Mouse (Mus musculus) cerebellum, postnatal 4 days (tissue): ENCODE data around the gene Ext2.

Source experiments
- DNase-seq, 2 experiments: peaks; one replicate each; pipeline ENCODE4 v3.0.0; 2022; ENCODE audit warnings: low spot score in 2 of 2, mixed read lengths in 1 of 2

Ext2 gene

DNA sequence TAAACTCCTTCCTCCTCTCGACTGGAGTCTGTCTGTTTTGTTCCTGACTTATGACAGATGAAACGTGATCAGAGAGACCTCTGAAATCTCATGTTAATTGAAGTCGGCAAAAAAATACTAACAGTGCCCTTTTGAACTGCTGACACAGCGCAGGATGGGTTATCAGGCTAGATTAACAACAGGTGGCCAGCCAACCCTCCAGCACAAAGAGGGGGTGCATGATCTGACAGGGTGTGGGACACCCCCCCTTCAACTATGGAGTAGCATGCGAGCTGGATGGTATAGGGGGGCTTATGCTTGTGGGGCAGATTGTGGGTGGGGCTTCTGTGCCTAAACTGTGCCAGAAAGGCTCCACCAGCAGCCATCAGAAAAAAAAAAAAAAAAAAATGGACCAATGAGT lies 141.0 kb downstream of the Ext2 start:
- DNase-seq = no peak

DNA sequence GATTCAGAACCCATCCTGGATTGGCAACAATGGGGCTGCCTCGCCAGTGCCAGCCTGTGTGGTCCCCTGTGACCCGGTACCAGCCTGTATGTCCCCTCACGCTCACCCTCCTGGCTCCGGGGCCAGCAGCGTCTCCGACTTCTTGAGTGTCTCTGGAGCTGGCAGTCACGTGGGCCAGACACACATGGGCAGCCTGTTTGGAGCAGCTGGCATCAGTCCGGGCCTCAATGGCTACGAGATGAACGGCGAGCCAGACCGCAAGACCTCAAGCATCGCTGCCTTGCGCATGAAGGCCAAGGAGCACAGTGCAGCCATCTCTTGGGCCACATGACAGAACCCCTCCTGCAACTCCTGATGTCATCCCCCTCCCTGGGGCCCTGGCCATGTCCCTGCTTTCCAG lies 145.1 kb downstream of the Ext2 start:
- peak in 1 of 2 experiments; percentile 33 for DNase-seq

DNA sequence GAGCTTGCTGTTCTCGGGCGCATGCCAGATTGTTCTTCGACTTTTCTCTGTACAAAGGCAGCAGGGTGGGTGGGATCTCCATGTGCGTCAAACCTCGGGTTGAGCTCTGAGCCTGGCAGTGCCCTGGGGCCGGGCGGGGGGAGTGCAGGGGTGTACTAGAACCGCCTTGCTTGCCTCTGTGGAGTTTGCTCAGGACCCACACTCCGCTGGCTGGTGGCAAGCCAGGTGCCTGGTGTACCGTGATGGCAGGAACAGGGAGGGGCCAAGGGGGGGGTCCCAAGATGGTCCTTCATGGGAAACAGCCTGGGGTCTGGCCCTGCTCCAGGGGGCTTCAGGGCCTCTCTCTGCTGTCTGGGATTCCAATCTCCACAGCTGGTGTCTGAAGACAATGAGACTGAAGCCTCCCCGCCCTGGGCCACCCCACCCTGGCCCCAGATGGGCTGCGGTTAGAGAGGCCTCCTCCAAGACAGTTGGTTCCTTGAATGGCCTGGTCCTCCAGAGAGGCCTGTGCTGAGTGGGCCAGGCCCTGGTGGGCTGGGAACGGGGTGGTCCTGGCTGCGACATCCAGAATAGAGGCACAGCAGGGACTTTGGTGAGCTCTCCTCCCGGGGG lies 150.7 kb downstream of the Ext2 start:
- peak in 1 of 2 experiments; percentile 28 for DNase-seq

DNA sequence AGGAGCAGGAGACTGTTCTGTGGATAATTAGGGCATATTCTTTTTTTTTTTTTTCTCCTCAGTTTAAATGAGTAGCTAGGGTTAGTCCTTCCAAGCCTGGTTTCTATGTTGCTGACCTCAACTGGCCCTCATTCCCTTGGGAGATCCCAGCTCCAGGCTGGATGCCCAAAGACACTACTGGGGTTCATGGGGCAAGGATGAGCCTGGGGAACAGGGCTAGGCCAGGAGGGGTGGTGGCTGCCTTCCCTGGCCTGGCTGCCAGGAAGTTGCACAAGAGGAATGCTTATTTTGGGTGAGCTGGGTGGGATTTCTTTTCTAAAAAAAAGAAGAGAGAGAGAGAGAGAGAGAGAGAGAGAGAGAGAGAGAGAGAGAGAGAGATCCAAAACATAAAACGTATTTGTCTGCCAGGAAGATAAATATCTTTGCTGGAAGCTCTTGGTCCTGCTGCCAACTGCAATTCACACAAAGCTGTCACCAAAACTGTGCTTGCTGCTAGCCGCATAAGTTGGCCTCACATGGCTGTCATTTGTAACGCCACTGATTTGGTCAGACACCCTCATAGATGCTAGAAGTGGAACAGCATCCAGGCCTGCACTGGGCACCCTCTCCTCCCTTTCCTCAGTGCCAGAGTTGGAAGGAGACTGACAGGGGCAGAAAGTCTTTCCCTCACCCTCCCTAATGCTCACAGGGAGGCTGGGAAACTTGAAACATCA lies 156.1 kb downstream of the Ext2 start:
- no peak for DNase-seq

DNA sequence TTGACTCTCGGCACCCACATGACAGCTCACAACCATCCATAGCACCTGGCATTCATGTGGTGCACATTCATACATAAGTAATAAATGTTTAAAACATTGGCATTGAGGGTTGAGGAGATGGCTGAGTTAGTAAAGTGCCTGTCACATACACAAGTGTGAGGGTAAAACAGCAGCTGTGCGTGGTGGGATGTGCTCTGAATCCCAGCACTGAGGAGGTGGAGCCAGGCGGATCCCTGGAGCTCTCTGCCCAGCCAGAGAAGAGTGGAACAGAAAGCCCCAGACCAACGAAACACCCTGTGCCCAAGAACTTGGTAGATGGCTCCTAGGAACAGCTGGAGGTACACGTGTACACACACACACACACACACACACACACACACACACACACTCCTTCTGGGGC lies 156.9 kb downstream of the Ext2 start:
- DNase-seq = no peak

DNA sequence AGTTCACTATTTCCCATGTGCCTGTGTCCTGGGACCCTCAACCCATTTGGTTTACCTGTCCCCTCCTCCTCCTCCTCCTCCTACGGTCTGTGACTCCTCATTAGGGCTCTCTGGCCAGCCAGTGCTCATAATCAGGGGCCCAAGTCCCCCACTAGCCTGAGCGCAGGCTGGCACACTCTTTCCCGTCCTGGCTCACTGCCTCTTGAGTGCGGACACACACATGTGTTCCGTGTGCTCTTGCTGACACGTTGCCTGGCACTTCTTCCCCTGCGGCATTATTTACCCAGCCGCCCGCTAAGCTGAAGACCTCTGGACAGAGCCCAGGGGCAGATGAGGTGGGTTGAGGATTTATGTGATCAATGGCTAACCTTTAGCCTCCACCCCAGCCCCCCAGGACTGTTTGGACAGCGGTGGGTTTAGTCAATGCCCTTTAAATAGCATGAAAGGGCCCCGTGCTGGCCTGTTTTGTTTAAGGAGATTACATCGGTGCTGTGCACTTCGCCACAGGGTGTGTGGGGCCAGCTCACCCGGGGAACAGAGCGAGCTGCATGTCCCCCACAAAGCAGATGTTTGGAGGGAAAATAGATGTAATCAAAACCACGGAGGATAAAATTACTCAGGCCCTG lies 160.0 kb downstream of the Ext2 start:
- no peak for DNase-seq

DNA sequence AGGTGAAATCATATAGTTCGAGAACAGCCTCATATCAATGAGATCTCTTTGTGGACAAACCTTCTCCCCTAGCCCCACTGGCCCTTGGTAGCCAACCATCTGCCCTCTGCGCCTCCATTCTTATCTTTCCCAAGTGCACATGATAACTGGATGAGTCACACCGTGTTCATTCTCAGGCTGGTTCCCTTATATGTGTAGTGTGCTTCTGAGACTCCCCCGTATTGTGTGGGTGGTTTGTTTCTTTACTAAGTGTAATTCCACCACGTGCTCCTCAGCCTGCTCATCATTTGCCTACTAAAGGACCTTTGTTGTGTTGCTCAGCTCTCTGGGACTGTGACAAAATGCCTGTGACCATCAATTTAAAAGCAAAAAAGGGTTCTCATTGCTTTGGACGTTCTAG lies 161.3 kb downstream of the Ext2 start:
- DNase-seq = no peak

DNA sequence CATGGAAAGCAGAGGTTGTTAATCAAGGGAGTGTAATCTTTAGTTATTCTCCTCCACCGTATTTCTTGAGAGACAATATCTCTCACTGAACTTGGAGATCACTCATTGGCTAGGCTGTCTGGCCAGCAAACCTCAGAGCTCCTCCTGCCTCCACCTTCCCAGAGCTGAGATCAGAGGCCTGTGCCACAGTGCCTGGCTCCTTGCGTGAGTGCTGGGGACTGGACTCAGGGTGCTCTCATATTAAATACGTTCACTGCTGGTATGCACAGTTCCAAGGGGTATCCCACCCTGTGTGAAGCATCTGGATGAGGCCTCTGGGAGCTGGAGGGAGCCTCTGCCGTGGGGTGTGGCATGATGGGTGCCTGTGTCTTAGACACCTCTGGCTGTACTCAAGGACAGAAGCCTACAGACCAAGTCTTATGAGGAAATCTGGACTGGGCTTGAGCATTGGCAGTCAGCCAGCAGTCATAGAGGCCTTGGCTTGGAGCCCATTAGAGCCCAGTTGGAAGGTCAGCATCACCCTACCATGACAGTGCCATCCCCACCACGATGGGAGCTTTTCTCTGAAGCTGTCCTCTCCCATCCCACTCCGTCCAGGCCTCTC lies 162.6 kb downstream of the Ext2 start:
- DNase-seq = no peak

DNA sequence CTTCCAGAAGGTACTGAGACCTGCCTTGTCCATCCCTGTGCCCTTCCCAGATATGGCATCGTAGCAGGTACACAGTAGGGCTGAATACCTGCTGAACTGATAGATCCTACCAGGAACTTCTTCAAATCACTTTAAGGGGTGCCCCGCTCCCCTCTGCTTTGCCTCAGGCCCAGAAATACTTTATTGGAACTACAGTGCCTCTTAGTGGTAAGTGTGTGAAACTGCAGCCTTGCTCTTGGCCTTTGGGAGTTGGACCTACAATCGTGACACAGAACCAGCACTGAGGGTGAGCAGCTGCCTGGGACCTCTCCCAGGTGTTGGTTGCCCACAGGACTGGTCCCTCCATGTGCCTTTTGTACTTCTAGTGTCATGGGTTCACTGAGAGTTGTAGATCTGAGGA lies 163.4 kb downstream of the Ext2 start:
- no peak for DNase-seq

DNA sequence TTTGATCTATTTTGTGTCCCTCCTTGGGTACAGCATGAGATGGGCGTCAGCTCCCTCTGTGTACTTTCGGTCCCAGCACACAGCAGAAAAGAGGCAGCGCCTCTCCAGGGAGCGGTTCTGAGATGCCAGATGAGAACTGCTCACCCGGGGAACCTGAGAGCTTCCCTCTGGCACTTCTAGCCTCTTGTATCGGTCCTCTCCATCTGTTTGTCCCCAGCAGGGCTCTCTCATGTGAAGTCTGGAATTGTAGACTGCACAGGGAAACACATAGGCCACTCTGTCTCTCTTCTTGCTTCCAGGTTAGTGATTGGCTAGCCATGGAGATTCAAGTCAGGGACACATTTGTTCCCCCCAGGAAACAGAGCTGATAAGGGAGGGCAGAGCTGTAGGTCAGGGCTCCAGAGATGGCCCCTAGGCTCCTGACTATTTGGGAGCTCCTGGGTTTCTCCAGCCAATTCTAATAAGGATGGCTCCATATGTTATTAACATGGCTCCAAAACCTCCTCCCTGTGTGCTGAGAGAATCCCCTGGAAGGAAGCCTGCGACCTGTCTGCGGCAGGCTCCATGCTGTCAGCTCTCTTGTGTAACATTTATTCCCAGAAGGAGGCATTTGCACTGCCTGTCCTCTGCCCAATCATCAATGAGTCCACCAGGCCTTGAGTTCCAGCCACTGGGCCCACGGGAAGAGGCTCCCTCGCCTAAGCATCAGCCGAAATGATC lies 167.9 kb downstream of the Ext2 start:
- DNase-seq = no peak

DNA sequence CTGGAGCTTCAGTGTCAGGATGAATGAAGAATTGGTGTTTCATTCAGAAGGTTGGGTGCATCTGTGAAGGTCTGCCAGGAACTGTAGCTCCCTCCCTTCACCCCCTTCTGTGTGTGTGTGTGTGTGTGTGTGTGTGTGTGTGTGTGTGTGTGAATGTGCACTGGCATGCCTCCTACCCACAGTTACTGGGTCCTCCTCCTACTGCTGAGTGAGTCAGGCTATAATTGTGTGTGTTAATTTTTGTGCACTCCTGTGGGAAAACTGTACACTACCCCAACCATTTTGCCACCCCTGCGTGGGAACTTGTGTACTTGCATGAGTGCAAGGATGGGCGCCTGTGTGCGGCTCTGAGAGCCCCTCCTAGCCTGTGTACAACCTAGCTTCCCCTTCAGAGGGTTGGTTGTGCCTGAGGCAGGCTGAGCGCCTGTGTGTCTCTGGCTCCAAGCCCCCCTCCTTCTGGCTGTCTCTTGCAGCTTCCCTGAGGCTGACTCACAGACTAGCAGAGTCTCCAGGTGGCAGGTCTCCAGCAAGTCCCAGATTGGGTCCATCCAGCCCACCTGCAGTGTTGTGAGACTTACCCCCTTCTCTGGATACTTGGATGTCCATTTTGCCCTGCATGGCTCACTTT lies 173.0 kb downstream of the Ext2 start:
- no peak for DNase-seq

DNA sequence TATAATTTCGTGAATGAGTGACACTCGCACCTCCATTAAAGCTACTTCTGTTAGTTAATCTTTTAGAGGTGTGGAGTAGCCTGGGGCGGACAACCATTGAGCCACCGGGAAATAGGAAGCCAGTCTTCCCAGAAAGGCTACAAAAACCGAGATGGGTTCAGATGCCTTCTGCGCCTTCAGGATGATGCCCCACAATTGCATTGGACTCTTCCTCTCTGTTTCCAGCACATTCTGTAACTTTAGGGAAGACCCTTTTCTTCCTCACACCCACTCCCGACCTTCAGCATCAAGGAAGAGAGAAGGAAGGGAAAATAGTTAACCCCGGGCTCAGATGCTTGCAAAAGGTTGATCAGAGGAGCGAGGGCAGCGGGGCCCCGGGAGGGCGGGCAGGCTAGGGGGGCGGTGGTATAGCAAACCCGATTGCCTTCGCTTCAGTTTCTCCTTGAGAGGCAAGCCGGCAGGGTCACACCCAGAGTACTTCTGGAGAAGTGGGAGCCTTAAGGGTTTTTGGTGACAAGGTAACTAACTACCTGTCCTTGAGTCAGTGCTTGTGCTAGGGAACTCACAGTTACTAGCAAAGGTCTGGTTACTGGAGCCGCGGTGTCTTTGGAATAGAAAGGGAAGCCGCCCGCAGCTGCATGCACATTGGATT lies 174.3 kb downstream of the Ext2 start:
- DNase-seq = no peak

DNA sequence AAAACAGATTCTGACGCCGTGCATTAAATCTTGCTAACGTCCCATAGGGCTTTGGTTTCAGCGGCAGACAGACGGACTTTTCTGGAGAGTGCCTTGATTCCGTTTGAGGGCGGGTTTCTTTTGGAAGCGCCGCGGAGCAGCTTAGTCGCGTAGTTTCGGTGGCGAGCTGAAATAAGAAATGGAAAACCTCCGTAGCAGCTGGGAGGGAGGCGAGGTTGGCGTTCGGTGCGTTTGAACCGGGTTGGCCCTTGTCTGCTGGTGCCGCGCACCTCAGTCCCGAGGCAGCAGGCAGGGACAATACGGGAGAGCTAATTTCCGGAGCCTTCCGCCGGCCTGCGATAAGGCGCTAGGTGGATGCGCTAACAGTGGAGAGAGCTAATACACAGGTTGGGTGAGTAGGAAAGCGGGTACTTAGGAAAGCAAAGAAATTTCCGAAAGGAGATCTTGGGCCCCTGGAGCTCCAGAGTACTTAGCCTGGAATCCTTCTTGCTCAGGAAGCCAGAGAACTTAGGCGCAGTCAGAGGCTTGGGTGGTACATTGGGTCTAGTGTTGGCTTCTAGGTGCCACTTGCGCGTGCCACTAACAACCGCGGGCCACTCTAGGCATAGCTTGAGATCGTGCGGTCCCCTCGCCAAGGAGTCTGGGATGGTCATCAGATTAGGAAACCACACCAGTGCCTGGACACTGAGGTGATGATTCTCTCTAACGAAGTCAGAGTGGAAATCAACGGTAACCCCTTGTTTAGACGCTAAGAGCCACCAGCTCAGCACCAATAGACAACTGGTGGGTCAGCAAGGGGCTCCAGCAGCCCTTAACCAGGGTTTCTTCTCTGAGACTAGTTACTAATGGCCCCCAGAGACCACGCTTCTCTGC lies 175.1 kb downstream of the Ext2 start:
- no peak for DNase-seq

DNA sequence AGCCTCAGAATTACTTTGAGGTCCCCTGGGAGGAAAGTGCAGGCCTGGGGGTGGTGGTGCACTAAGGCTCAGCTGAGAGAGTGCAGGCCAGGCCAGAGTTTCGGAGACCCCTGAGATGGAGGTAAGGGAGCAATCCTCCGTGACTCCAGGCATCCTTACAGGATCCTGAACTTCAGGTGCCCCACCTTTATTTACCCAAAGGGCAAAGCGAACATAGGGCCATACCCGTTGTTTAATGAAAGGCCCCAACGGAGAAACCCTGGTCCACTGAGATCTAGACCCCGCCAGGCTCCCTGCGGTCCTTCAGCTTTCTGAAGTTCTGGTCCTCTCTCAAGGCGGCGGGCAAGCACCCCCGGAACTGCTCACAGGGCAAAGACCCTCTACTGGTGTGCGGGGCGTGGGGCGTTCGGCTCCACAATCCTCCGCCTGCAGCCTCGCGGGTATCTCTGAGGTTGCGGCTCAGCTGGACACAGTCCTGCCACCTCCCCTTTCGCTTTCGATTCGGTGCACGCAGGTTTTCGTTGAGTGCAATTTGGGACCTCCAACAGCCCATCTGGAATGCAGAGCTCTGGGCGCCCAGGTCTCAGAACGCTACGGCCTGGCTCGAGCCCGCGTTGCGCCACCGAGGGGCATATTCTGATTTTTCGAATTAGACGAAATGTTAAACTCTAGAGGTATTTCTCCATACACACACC lies 176.6 kb downstream of the Ext2 start:
- DNase-seq = no peak

DNA sequence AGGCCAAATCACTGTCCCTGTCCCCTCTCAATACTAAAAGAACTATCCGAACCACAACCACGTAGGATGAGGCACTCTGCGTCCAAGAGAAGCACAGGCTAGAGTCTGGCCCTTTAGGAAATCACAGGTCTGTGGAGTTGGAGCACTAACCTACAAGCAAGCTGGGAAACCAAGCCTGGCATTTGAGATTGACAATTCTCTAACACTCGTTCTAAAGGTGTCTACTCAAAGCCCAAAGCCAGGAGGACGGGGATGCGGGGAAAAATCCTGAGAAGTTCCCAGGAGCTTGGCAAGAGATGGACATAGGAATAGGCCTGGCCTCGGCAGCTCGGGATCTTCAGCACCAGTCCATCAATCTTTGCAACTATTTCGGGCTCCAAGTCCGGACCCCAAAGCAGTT lies 177.2 kb downstream of the Ext2 start:
- DNase-seq = no peak

DNA sequence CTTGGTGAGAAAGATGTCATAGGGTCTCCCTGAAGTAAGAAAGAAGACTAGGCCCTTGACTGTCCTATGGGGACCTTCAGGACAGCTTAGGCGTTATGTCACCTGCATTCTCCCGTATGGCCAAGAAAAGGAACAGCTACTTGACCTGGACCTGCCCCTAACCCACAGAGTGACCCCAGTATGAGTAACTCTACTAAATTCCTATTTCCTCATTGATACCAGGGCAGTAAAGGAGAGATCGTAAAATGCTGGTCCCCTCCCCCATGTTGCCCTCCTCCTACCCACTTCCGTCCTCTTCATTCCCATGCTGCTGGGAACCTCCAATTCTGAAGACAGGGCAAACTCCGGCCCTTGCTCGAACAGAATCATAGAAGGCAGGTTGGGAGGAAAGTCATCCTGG lies 177.6 kb downstream of the Ext2 start:
- no peak for DNase-seq

DNA sequence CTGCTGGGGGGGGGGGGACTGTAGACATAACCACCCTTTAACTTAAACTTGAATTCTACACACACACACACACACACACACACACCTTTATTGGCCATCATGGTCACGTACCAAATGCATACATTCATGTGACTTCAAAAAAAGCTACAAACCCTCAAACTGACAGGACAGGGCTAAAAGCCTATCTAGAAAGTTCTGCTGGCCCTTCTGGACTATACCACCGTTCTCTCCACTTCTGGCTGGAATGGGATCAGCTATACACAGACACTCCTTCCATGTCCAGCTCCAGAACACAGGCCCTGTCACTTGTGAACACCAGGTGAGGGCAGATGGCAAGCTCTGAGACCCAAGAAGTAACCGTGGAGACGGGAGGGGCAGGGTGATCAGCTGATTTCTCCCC lies 178.1 kb downstream of the Ext2 start:
- DNase-seq = no peak

DNA sequence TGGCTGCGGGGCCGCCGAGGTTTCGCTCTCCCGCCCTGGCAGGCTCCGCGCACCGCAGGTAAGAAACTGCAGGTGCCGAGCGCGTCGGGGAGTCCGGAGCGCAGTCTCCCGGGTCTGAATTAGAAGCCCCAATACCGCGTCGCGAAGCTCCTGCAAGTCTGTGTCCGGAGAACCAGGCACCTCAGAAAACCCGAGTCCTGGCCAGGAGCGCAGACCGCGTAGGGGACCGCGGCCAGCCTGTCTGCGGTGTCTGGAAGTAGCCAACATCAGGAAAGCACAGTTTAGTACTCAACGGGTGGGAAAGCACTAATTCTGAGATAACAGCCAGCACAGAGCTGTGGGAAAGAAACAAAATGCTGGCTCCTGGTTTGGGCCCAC lies 179.0 kb downstream of the Ext2 start:
- DNase-seq = no peak

DNA sequence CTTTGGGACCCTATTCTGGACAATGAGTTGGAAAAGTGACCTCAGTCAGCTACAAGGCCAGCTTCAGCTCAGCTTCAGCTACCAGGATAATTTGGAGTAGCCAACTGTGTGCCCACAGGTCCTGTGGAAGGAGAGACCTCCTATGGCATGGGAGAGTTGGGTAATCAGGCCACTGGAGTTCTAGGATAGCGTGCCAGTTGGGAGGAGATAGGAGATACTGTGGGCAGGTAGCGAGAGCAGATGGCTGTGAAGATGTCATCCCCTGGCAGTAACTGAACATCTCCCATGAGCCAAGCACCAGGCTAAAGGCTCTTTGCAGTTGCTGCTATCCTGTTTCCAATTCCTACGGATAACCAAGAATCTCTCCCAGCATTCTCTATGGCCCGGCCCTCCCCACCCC lies 187.8 kb downstream of the Ext2 start:
- DNase-seq = no peak
